Mouse (Mus musculus): ENCODE measurements around the gene Gm7138. TPM values are rescaled to one million over a fixed set of nuclear protein-coding genes. Genes with fewer than 3 reads are reported as not detected.
"Not testable (repeated sequence)": the region's sequence is repeated elsewhere in the genome, so short reads cannot be mapped to it uniquely, and the experiment has no call there.

Gm7138 gene
- polyA plus RNA-seq (2016; fragmentation: Nextera tagmentation; extraction: Ambion mirVana), result not detected in 2 replicates

DNA sequence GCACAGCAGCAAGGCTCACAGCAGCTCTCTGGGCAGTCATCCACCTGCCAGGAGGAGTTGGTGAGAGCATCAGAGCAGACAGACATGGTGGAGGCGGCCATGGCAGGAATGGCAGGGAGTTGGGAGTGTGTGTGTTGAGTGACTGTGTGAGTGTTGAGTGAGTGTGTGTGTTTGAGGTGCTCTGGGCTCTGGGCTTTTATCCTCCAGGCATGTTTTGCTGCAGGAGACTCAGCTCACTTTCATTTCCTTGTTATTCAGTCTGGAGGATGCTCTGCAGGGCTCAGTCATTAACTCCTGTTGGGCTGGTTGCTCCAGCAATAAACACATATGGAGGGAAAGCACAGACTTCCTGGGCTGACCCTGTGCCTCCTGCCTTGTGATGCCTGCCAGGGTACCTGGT, at the start of gene Gm7138:
TSS of gene Gm7138 (minus strand) at position 101 of the 400 bp plus-strand sequence.
- H3K4me3 ChIP-seq; H3K36me3 ChIP-seq; H3K9ac ChIP-seq; H3K27me3 ChIP-seq (replicated peaks); H3K4me2 ChIP-seq; ATAC-seq; H3K4me1 ChIP-seq; H3K27ac ChIP-seq; H3K9me3 ChIP-seq (replicated peaks): not testable (repeated sequence)
- WGBS (ENCODE audit: insufficient replicate concordance), result 46% methylated on average over 1 of the region's 1 CpGs

DNA sequence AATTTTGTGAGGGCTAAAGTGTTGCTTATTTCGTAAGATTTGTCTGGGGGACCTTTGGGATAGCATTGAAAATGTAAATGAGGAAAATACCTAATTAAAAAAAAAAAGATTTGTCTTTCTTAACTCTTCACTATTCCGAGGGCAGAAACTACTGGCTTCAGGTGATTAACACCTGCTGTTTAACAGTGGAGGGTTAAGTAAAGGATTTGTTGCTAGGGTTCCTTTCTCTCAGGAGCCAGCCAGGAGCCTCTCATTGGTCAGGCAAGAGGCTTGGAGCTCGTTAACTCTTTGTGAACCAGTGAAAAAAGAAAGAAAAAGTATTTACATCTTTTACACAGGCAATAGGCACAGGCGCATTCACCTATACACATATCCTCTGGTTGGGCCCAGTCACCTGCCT, 42.5 kb upstream of the Gm7138 start:
- H3K27ac ChIP-seq, result no peak overlapping the region
- H3K27me3 ChIP-seq (replicated peaks), result no peaks in the 10 kb centered on the region
- no peaks in the 10 kb centered on the region for H3K4me1 ChIP-seq
- H3K36me3 ChIP-seq, result no peaks in the 10 kb centered on the region
- no peak for ATAC-seq
- no peaks in the 10 kb centered on the region for H3K9me3 ChIP-seq (replicated peaks)
- no peak overlapping the region for H3K9ac ChIP-seq
- 45% methylated on average over 4 of the region's 4 CpGs for WGBS (ENCODE audit: insufficient replicate concordance)
- H3K4me2 ChIP-seq, result no peak overlapping the region
- no peak overlapping the region for H3K4me3 ChIP-seq

DNA sequence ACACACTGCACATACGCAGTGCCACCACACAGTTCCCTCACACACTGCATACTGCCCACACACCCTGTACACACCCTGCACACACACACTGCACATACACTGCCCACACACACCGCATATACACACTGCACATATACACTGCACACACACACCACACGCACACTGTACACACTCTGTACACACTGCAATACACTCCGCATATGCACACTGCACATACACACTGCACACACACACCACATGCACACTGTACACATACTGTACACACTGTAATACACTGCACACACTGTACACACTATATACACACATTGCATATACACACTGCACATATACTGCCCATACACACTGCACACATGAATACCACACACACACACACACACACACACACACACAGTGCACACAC, 41.8 kb upstream of the Gm7138 start:
- WGBS (ENCODE audit: insufficient replicate concordance), result 79% methylated on average over 4 of the region's 4 CpGs

DNA sequence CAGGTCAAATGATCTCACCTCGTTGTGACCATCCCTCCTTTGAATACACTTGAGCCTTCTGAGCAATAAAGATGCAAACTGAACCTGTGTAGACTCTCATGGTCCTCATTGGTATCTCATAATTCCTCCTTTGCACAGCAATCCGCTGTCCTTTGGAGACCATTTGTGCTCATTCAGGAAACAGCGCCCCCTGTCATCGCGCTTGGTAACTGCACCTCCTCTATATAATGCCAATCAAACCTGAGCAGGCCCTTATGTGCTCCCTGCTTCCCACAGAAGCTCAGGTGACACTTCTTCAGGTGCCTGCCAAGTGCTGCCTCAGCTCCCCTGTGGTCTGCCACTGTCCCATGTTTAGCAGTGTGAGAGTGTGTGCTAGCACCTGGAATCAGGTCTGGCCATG, 38.8 kb upstream of the Gm7138 start:
- Histone ChIP-seq H3K4me2 (no peak overlapping the region), H3K27me3 (replicated peaks) (no peaks in the 10 kb centered on the region), H3K4me3 (no peak overlapping the region), H3K9ac (no peak overlapping the region), H3K27ac (no peak overlapping the region), H3K4me1 (no peaks in the 10 kb centered on the region), H3K9me3 (replicated peaks) (no peaks in the 10 kb centered on the region), H3K36me3 (no peaks in the 10 kb centered on the region)
- no peak for ATAC-seq
- WGBS (ENCODE audit: insufficient replicate concordance), result 23% methylated on average over 5 of the region's 5 CpGs

More for the DNA sequence above, 41.8 kb upstream of the Gm7138 start:
- Histone ChIP-seq H3K9me3 (replicated peaks) (no peaks in the 10 kb centered on the region), H3K4me3 (no peak overlapping the region), H3K27ac (no peak overlapping the region), H3K9ac (no peak overlapping the region), H3K4me1 (no peaks in the 10 kb centered on the region), H3K27me3 (replicated peaks) (no peaks in the 10 kb centered on the region), H3K36me3 (no peaks in the 10 kb centered on the region), H3K4me2 (no peak overlapping the region)
- no peak for ATAC-seq

DNA sequence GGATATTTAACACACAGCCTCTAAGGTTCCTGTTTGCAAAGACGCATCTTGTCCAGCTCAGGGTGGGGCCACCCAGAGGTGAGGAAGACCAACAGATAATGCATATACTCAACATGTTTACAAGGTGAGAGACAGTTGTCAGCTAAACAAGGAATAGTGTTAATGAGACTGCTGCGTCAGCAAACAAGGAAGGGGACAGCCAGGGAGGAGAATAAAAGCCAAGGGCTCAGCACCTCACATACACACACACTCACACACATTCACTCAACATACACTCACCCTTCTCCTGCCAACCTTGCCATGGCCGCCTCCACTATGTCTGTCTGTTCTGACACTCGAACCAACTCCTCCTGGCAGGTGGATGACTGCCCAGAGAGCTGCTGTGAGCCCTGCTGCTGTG, 37.6 kb upstream of the Gm7138 start, which contains the start of gene Gm2696:
TSS of gene Gm2696 (plus strand) at position 301 of the 400 bp plus-strand sequence.
- H3K9ac ChIP-seq, result no peak within 1 kb of the TSS
- ATAC-seq, result no peak
- no peaks in the 10 kb centered on the region; the same call in 1 of the 2 replicates for H3K9me3 ChIP-seq (replicated peaks)
- H3K27ac ChIP-seq, result no peak within 1 kb of the TSS
- no peaks in the 10 kb centered on the region for H3K36me3 ChIP-seq
- no peak within 1 kb of the TSS for H3K4me3 ChIP-seq
- H3K27me3 ChIP-seq (replicated peaks), result no peaks in the 10 kb centered on the region
- no peaks in the 10 kb centered on the region for H3K4me1 ChIP-seq
- WGBS (ENCODE audit: insufficient replicate concordance), result 35% methylated on average over 4 of the region's 4 CpGs
- H3K4me2 ChIP-seq, result no peak within 1 kb of the TSS

DNA sequence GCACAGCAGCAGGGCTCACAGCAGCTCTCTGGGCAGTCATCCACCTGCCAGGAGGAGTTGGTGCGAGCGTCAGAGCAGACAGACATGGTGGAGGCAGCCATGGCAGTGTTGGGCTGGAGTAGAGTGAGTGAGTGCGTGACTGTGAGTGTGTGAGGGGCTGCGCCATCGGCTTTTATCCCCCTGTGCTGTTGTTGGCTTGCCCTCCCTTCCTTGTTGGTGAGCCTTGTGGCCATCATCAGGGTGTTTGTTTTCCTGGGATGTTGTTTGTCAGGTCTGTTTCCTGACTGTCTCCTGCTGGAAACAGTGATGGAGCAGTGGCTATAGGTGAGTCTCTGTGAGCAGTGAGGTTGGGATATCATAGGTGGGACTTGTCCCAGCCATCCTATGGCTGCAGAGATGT, 35.0 kb upstream of the Gm7138 start, which contains the start of gene Gm9507:
TSS of gene Gm9507 (minus strand) at position 101 of the 400 bp plus-strand sequence.
- Histone ChIP-seq H3K4me2 (no peak within 1 kb of the TSS), H3K9me3 (replicated peaks) (no peaks in the 10 kb centered on the region; the same call in 1 of the 2 replicates), H3K36me3 (no peaks in the 10 kb centered on the region), H3K4me3 (no peak within 1 kb of the TSS), H3K4me1 (no peaks in the 10 kb centered on the region), H3K27ac (no peak within 1 kb of the TSS), H3K9ac (no peak within 1 kb of the TSS), H3K27me3 (replicated peaks) (no peaks in the 10 kb centered on the region)
- WGBS (ENCODE audit: insufficient replicate concordance), result 51% methylated on average over 5 of the region's 5 CpGs
- ATAC-seq, result no peak

DNA sequence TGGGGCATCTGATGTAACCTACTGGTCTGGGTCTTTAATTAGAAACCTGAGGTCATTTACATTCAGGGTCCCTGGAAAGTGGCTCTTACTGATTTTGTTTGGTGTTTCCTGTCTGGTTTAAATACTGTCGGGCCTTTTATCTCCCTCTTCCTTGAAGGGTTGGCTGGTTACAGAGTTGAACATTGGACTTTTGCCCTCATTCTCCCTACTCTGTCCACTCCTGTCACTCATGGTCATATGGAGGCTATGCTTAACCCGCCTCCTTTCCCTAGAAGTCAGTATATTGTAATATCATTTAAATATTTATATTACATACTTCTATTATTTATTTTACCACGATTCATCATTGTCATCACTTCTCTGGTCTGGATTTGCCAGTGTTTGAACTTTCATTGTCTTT, 27.4 kb upstream of the Gm7138 start:
- no peaks in the 10 kb centered on the region for H3K9me3 ChIP-seq (replicated peaks)
- H3K9ac ChIP-seq, result no peak overlapping the region
- WGBS (ENCODE audit: insufficient replicate concordance), result 34% methylated on average over 3 of the region's 3 CpGs
- ATAC-seq, result no peak
- no peak overlapping the region for H3K4me3 ChIP-seq
- no peak overlapping the region for H3K4me2 ChIP-seq
- H3K4me1 ChIP-seq, result 0 out of 2 replicates have a peak, but pooled peaks cover 4% of the 10 kb centered on the region
- no peaks in the 10 kb centered on the region for H3K27me3 ChIP-seq (replicated peaks)
- H3K27ac ChIP-seq, result no peak overlapping the region
- no peaks in the 10 kb centered on the region for H3K36me3 ChIP-seq

DNA sequence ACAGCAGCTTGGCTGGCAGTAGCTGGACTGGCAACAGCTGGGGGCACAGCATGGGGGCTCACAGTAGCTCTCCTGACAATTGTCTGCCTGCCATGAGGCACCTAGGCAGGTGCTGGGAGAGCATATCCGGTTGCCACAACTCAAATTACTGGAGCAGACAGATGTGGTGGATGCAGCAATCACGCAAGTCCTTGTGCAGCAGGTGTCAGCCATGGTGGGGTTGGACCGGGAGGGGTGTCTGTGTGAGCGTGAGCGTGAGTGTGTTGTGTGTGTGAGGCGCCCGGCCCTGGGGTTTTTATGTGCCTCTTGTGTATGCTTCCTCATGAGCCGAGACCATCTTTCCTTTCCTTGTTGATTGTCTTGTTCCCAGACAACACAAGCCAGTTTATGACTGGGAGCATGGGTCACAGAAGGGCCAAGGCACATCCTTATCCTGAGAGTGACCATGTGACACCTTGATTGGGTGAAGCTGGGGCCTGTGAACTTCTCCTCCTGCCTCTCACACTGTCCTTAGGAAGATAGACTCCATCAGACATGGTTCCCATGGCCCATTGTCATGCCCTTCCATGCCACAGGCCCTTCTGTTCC, 22.3 kb upstream of the Gm7138 start, which contains the start of gene Gm19668:
TSS of gene Gm19668 (minus strand) at position 213 of the 588 bp plus-strand sequence.
- no peak within 1 kb of the TSS for H3K9ac ChIP-seq
- H3K27ac ChIP-seq, result no peak within 1 kb of the TSS
- no peaks in the 10 kb centered on the region for H3K9me3 ChIP-seq (replicated peaks)
- no peak for ATAC-seq
- 51% methylated on average over 8 of the region's 8 CpGs for WGBS (ENCODE audit: insufficient replicate concordance)
- H3K36me3 ChIP-seq, result no peaks in the 10 kb centered on the region
- no peak within 1 kb of the TSS for H3K4me3 ChIP-seq
- H3K4me2 ChIP-seq, result no peak within 1 kb of the TSS
- 0 out of 2 replicates have a peak, but pooled peaks cover 4% of the 10 kb centered on the region for H3K4me1 ChIP-seq
- H3K27me3 ChIP-seq (replicated peaks), result no peaks in the 10 kb centered on the region

DNA sequence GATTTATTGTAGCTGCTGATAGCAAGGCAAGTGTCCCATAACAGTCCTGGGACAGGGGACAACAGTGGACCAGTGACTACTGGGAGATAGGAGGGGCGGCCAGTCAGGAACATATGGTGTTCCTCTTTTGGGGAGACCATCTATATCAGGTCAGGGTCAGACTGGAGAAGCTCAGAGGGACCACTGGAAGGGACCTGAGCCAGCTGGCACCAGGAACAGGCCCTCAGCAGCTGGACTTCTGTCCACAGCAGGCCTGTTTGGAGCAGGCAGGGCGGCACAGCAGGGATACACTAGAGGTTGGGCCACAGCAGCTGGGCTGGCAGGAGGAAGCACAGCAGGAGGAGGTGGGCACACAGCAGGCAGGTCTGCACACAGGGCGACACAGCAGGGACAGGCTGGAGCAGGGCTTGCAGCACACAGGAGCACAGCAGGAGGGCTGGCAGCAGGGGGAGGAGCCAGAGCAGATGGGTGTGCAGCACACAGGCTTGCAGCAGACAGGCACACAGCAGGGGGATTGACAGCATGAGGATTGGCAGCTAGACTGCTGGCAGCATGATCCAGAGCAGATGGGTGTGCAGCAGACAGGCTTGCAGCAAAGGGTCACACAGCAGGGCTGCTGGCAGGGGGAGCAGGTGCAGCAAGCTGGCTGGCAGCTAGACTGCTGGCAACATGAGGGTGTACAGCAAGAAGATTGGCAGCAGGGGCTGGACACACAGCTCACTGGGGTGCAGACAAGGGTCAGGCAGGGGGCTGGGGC, 21.6 kb upstream of the Gm7138 start:
- H3K4me1 ChIP-seq; H3K36me3 ChIP-seq; H3K9me3 ChIP-seq (replicated peaks); ATAC-seq; H3K27ac ChIP-seq; H3K27me3 ChIP-seq (replicated peaks); H3K4me2 ChIP-seq; H3K9ac ChIP-seq; H3K4me3 ChIP-seq: not testable (repeated sequence)
- WGBS (ENCODE audit: insufficient replicate concordance), result 23% methylated on average over 3 of the region's 3 CpGs

DNA sequence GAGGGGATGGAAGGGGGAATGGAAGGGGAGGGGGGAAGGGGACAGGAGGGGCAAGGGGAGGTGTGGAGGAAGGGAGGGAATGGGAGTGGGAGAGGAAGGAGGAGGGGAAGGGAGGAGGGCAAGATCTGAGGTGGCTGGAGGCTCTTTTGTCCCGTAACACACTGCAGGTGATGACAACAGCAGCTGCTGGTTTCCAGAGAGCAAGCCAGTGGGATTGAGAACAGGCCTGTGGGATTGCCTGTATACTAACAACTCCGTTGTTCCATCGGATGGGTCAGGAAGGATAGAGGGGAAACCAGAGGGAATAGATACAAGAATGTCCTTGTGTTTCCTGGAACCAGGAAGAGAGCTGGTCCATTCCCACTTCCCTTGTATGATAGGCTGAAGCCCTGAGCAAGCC, 20.9 kb upstream of the Gm7138 start:
- H3K9ac ChIP-seq, result no peak overlapping the region
- no peak overlapping the region for H3K27ac ChIP-seq
- no peak for ATAC-seq
- no peaks in the 10 kb centered on the region for H3K9me3 ChIP-seq (replicated peaks)
- 0 out of 2 replicates have a peak, but pooled peaks cover 4% of the 10 kb centered on the region for H3K4me1 ChIP-seq
- no peak overlapping the region for H3K4me2 ChIP-seq
- no peaks in the 10 kb centered on the region for H3K36me3 ChIP-seq
- no peak overlapping the region for H3K4me3 ChIP-seq
- no peaks in the 10 kb centered on the region for H3K27me3 ChIP-seq (replicated peaks)
- 22% methylated on average over 3 of the region's 3 CpGs for WGBS (ENCODE audit: insufficient replicate concordance)

DNA sequence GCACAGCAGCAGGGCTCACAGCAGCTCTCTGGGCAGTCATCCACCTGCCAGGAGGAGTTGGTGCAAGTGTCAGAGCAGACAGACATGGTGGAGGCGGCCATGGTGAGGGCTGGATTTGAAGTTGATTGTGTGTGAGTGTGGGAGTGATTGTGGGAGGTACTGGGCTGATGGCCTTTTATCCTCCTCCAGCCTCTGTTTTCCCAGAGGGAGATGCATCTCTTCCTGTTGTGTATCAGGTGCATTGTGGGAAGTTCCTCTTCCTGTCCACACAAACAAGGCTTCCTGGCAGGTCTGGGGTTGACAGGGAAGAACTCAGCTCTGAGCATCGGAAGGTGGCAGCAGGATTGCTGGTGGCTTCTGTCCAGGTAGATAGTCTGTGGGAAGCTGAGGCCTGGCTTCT, 18.2 kb upstream of the Gm7138 start, which contains the start of gene Gm9639:
TSS of gene Gm9639 (minus strand) at position 101 of the 400 bp plus-strand sequence.
- 43% methylated on average over 2 of the region's 2 CpGs for WGBS (ENCODE audit: insufficient replicate concordance)
- Histone ChIP-seq H3K4me3 (no peak within 1 kb of the TSS), H3K27me3 (replicated peaks) (no peaks in the 10 kb centered on the region), H3K36me3 (no peaks in the 10 kb centered on the region), H3K4me1 (0 out of 2 replicates have a peak, but pooled peaks cover 4% of the 10 kb centered on the region), H3K9ac (no peak within 1 kb of the TSS), H3K27ac (no peak within 1 kb of the TSS), H3K9me3 (replicated peaks) (no peaks in the 10 kb centered on the region), H3K4me2 (no peak within 1 kb of the TSS)
- no peak for ATAC-seq

DNA sequence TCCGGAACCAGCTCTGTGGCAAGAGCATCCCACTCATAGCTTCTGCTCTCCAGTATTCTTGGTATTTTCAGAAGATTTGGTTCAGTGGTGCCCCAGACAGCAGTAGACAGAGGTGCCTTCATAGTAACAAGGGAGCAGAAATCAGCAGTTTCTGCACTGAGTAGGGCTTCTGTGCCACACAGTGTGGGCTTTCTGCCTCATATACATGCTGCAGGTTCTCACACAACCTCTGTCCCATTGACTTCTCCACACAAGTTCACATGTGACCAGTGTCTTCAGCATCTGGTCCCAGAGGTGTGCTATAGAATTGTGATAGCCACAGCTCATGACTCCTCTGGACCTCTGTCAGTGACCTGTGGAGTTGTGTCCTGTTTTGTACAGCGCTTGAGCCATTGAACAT, 11.9 kb upstream of the Gm7138 start:
- Histone ChIP-seq H3K27ac (no peak overlapping the region), H3K9me3 (replicated peaks) (no peaks in the 10 kb centered on the region), H3K4me2 (no peak overlapping the region), H3K36me3 (no peaks in the 10 kb centered on the region), H3K4me3 (no peak overlapping the region), H3K4me1 (no peaks in the 10 kb centered on the region), H3K27me3 (replicated peaks) (no peaks in the 10 kb centered on the region), H3K9ac (no peak overlapping the region)
- 63% methylated on average over 2 of the region's 2 CpGs for WGBS (ENCODE audit: insufficient replicate concordance)
- ATAC-seq, result no peak

Data from liver, embryonic 12.5 days (tissue).